Mouse (Mus musculus): ENCODE measurements around the gene Chrna4.

GRCm38 (mm10) chr2:180988948-180989347 lies 54.4 kb downstream of the Chrna4 start:
- no peak for TF ChIP-seq CTCF (IDR thresholded peaks at IDR 0.05; ENCODE audit: low read depth)
- TF ChIP-seq EP300 (IDR thresholded peaks at IDR 0.05; ENCODE audit: low read depth) = no peak

All from liver, embryonic 14.5 days (tissue).